Mouse (Mus musculus): ENCODE data around the gene Olfr91. TPM values are rescaled to one million over a fixed set of nuclear protein-coding genes. Genes with fewer than 3 reads are reported as not detected.

Gene Olfr91
- polyA plus RNA-seq, 1 experiment from 2014 or later = not detected

DNA sequence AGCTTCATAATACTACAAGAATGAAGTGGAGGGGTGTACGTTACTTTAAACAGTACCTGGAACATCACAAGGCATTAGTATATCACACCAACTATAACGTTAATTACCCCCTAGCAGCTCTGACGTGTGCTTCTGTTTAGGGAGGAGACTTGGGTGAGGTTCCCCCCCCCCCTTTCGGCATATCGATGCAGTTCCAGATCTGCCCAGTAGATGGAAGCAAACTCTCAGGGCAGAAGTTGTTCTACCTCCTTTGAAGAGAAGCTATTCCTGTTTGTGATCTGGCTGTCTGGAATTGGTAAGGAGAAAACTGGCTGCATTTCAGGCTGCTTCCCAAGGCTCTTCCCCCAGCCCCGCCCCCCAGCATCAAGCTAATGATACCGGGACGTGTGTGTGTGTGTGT lies 14.8 kb downstream of the Olfr91 start:
- H3K4me1 ChIP-seq (ENCODE audit: control insufficient read depth, insufficient read depth, low read length) = no peaks in the 10 kb centered on the region
- DNase-seq (ENCODE audit: low spot score) (peak; percentile 85), ATAC-seq (replicated peaks; ENCODE audit: insufficient number of reproducible peaks, low FRiP score, low TSS enrichment, low read depth) (peak; percentile 55; the same call in 1 of the 2 replicates)
- no peaks in the 10 kb centered on the region for H3K36me3 ChIP-seq (replicated peaks; ENCODE audit: control insufficient read depth, insufficient read depth, low read depth, low read length)
- H3K4me3 ChIP-seq (ENCODE audit: low read depth, low read length) = no peak overlapping the region
- H3K27ac ChIP-seq (replicated peaks; ENCODE audit: low read depth, low read length) = no peak overlapping the region
- no peak overlapping the region for H3K4me2 ChIP-seq (ENCODE audit: low read depth, low read length)
- WGBS = 7% methylated on average over 7 of the region's 8 CpGs
- no peaks in the 10 kb centered on the region for H3K9me3 ChIP-seq (replicated peaks; ENCODE audit: control insufficient read depth, low read length)
- H3K27me3 ChIP-seq (ENCODE audit: control insufficient read depth, insufficient read depth, low read length) = no peaks in the 10 kb centered on the region
- H3K9ac ChIP-seq (replicated peaks; ENCODE audit: low read length) = no peak overlapping the region

DNA sequence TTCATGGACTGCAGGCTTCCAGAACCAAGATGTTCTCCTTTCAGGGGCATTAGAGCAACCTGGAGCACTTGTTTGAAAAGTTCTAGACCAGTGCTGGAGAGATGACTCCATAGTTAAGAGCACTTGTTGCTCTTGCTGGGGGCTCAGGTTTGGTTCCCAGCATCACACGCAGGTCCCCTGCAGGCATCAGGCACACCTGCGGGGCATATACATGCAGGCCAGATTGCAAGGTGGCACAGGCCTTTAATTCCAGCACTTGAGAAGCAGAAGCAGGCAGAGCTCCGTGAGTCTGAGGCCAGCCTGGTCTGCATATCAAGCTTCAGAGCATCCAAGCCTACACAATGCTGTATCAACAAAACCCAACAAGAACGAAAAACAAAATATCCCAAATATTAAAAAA lies 16.4 kb downstream of the Olfr91 start:
- no peak for ATAC-seq (replicated peaks; ENCODE audit: insufficient number of reproducible peaks, low FRiP score, low TSS enrichment, low read depth)
- DNase-seq (ENCODE audit: low spot score) = no peak
- Histone ChIP-seq H3K9ac (replicated peaks; ENCODE audit: low read length) (no peak overlapping the region), H3K27me3 (ENCODE audit: control insufficient read depth, insufficient read depth, low read length) (no peaks in the 10 kb centered on the region), H3K4me2 (ENCODE audit: low read depth, low read length) (no peak overlapping the region), H3K27ac (replicated peaks; ENCODE audit: low read depth, low read length) (no peak overlapping the region), H3K4me3 (ENCODE audit: low read depth, low read length) (no peak overlapping the region), H3K36me3 (replicated peaks; ENCODE audit: control insufficient read depth, insufficient read depth, low read depth, low read length) (no peaks in the 10 kb centered on the region), H3K9me3 (replicated peaks; ENCODE audit: control insufficient read depth, low read length) (no peaks in the 10 kb centered on the region), H3K4me1 (ENCODE audit: control insufficient read depth, insufficient read depth, low read length) (no peaks in the 10 kb centered on the region)
- 90% methylated on average over 4 of the region's 4 CpGs for WGBS

DNA sequence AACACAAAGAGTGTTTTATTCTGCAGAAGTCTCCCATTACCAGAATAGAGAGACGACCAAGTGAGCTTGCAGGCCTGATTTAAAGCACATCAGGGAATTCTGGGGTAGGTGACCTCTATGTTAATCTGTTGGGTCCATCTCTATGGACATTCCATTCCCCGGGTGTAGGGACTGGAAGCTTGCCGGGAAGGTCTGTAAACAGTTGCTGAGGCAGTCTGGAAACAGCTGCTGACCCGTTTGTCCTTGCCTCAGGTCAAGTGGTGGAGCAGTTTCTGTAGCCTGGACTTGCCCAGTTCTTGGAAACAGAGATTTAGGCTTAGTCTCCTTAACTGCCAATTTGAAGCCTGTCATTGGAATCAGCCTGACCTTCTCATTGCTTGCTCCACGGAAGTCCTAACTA lies 18.0 kb downstream of the Olfr91 start:
- no peak overlapping the region for H3K4me2 ChIP-seq (ENCODE audit: low read depth, low read length)
- no peaks in the 10 kb centered on the region for H3K4me1 ChIP-seq (ENCODE audit: control insufficient read depth, insufficient read depth, low read length)
- H3K4me3 ChIP-seq (ENCODE audit: low read depth, low read length) = no peak overlapping the region
- no peak overlapping the region for H3K9ac ChIP-seq (replicated peaks; ENCODE audit: low read length)
- no peak overlapping the region for H3K27ac ChIP-seq (replicated peaks; ENCODE audit: low read depth, low read length)
- no peaks in the 10 kb centered on the region for H3K36me3 ChIP-seq (replicated peaks; ENCODE audit: control insufficient read depth, insufficient read depth, low read depth, low read length)
- whole genome bisulfite sequencing = 9% methylated on average over 5 of the region's 5 CpGs
- H3K9me3 ChIP-seq (replicated peaks; ENCODE audit: control insufficient read depth, low read length) = no peaks in the 10 kb centered on the region
- DNase-seq (ENCODE audit: low spot score) (no peak), ATAC-seq (replicated peaks; ENCODE audit: insufficient number of reproducible peaks, low FRiP score, low TSS enrichment, low read depth) (no peak)
- H3K27me3 ChIP-seq (ENCODE audit: control insufficient read depth, insufficient read depth, low read length) = no peaks in the 10 kb centered on the region

DNA sequence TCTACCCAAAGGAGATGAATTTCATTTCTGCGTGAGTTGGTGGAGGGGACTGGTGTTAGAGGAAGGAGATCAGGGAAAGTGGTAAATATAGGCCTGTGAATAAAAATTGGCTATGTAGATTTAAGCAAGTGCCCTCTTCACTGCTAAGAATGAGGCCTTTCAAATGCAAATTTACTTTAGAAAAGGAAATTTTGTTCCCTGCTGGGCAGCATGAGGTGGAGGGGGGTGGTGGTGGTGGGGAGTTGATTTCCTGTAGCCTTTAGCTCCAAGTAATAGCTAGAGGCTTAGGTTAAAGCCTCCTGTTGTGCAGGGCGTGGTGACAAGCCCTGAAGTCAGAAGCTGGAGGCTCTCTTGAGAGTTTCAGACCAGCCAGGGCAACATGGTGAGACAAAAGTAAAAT lies 19.1 kb downstream of the Olfr91 start:
- DNase-seq (ENCODE audit: low spot score) (peak; percentile 23), ATAC-seq (replicated peaks; ENCODE audit: insufficient number of reproducible peaks, low FRiP score, low TSS enrichment, low read depth) (no peak)
- Histone ChIP-seq H3K9ac (replicated peaks; ENCODE audit: low read length) (no peak overlapping the region), H3K36me3 (replicated peaks; ENCODE audit: control insufficient read depth, insufficient read depth, low read depth, low read length) (peaks cover 2% of the 10 kb centered on the region; the same call in 1 of the 2 replicates), H3K4me3 (ENCODE audit: low read depth, low read length) (no peak overlapping the region), H3K9me3 (replicated peaks; ENCODE audit: control insufficient read depth, low read length) (no peaks in the 10 kb centered on the region), H3K4me2 (ENCODE audit: low read depth, low read length) (no peak overlapping the region), H3K27me3 (ENCODE audit: control insufficient read depth, insufficient read depth, low read length) (no peaks in the 10 kb centered on the region), H3K4me1 (ENCODE audit: control insufficient read depth, insufficient read depth, low read length) (no peaks in the 10 kb centered on the region), H3K27ac (replicated peaks; ENCODE audit: low read depth, low read length) (no peak overlapping the region)
- 9% methylated on average over 2 of the region's 2 CpGs for WGBS

DNA sequence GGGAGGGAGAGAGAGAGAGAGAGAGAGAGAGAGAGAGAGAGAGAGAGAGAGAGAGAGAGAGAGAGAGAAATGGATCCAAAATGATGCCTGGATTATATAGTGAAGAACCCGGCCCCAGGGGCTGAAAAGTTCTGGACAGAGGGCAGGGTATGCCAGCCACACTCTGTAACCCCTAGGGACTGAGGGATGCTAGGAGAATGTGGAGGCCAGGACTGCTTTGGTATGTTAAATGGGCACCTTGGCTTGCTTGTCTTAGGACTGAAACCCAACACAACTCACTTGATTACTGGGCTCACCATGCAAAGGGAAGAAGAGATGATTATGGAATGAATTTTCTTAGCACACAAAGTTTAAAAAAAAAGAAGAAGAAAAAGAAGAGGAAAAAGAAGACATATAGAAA lies 19.9 kb downstream of the Olfr91 start:
- H3K9me3 ChIP-seq (replicated peaks; ENCODE audit: control insufficient read depth, low read length) = no peaks in the 10 kb centered on the region
- DNase-seq (ENCODE audit: low spot score) (no peak), ATAC-seq (replicated peaks; ENCODE audit: insufficient number of reproducible peaks, low FRiP score, low TSS enrichment, low read depth) (no peak)
- no peak overlapping the region for H3K4me3 ChIP-seq (ENCODE audit: low read depth, low read length)
- H3K36me3 ChIP-seq (replicated peaks; ENCODE audit: control insufficient read depth, insufficient read depth, low read depth, low read length) = peaks cover 3% of the 10 kb centered on the region; the same call in 1 of the 2 replicates
- no peaks in the 10 kb centered on the region for H3K27me3 ChIP-seq (ENCODE audit: control insufficient read depth, insufficient read depth, low read length)
- H3K9ac ChIP-seq (replicated peaks; ENCODE audit: low read length) = no peak overlapping the region
- H3K4me2 ChIP-seq (ENCODE audit: low read depth, low read length) = no peak overlapping the region
- H3K4me1 ChIP-seq (ENCODE audit: control insufficient read depth, insufficient read depth, low read length) = no peaks in the 10 kb centered on the region
- WGBS = 8% methylated on average over 1 of the region's 1 CpGs
- H3K27ac ChIP-seq (replicated peaks; ENCODE audit: low read depth, low read length) = no peak overlapping the region

DNA sequence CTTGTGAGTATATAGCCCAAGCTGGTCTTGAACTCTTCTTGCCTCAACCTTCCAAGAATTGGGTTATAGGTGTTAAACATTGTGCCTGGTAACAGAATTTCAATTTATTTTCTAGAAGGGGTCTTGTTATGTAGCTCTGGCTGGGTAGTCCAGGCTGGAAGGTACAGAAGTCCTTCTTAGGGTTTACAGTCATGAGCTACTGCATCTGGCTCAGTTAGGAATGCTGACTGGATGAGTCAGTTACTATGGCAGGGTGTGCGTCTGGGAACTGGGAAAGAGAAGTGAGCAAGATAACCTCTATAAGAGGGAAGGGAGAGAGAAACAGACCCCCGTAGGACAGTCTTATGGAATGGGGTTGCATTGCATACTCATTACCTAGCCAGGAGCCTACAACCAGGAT lies 22.3 kb downstream of the Olfr91 start:
- Histone ChIP-seq H3K4me2 (ENCODE audit: low read depth, low read length) (no peak overlapping the region), H3K4me1 (ENCODE audit: control insufficient read depth, insufficient read depth, low read length) (no peaks in the 10 kb centered on the region), H3K27me3 (ENCODE audit: control insufficient read depth, insufficient read depth, low read length) (no peaks in the 10 kb centered on the region), H3K36me3 (replicated peaks; ENCODE audit: control insufficient read depth, insufficient read depth, low read depth, low read length) (peaks cover 6% of the 10 kb centered on the region), H3K4me3 (ENCODE audit: low read depth, low read length) (no peak overlapping the region), H3K9me3 (replicated peaks; ENCODE audit: control insufficient read depth, low read length) (no peaks in the 10 kb centered on the region), H3K9ac (replicated peaks; ENCODE audit: low read length) (no peak overlapping the region), H3K27ac (replicated peaks; ENCODE audit: low read depth, low read length) (no peak overlapping the region)
- ATAC-seq (replicated peaks; ENCODE audit: insufficient number of reproducible peaks, low FRiP score, low TSS enrichment, low read depth) = no peak
- WGBS = 89% methylated on average over 2 of the region's 2 CpGs
- DNase-seq (ENCODE audit: low spot score) = no peak

DNA sequence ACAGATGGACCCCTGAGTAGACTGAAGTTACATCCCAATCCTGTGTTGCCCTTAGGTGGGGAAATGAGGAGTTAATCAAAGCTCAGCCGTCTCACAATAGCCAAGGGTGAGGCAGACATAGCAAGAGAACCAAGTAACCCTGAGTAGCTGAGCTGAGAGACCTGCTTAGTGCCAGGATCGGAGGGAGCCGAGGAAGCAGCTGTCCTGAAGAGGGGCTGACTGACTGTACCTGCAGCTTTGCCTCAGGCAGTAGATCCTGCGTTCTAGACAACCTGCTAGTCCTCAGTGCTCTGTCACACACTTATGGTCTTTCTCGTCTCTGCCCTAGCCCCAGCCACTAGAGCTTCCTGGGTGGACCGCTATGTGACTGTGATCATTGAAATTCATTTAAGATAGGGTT lies 22.9 kb downstream of the Olfr91 start:
- H3K27me3 ChIP-seq (ENCODE audit: control insufficient read depth, insufficient read depth, low read length) = no peaks in the 10 kb centered on the region
- H3K27ac ChIP-seq (replicated peaks; ENCODE audit: low read depth, low read length) = no peak overlapping the region
- ATAC-seq (replicated peaks; ENCODE audit: insufficient number of reproducible peaks, low FRiP score, low TSS enrichment, low read depth) = no peak
- no peaks in the 10 kb centered on the region for H3K9me3 ChIP-seq (replicated peaks; ENCODE audit: control insufficient read depth, low read length)
- H3K4me3 ChIP-seq (ENCODE audit: low read depth, low read length) = no peak overlapping the region
- H3K4me1 ChIP-seq (ENCODE audit: control insufficient read depth, insufficient read depth, low read length) = no peaks in the 10 kb centered on the region
- peaks cover 6% of the 10 kb centered on the region for H3K36me3 ChIP-seq (replicated peaks; ENCODE audit: control insufficient read depth, insufficient read depth, low read depth, low read length)
- H3K4me2 ChIP-seq (ENCODE audit: low read depth, low read length) = no peak overlapping the region
- WGBS = 89% methylated on average over 6 of the region's 6 CpGs
- DNase-seq (ENCODE audit: low spot score) = no peak
- H3K9ac ChIP-seq (replicated peaks; ENCODE audit: low read length) = no peak overlapping the region

DNA sequence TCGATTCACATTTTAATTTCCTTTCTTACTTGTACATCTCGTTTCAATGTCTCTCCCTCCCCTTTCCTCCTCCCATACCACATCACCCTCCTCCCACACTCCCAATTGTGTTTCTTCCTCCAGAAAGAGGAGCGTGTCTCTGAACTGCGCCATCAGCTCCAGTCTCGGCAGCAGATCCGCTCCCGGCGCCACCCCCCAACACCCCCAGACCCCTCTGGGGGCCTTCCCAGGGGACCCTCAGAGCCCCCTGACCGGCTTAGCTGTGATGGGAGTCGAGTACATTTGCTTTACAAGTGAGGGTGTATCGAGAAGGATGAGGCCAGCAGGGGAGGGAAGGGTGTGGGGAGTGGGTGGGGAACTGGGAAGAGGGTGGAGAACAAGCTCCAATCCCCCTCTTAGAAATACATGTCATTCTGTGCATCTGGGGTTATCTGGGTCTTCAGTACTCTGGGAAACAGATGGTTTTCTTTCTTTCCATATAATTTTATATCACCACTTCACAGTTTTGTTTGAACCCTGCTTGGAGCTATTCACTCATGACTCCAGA lies 25.3 kb downstream of the Olfr91 start:
- WGBS = 66% methylated on average over 11 of the region's 11 CpGs
- ATAC-seq (replicated peaks; ENCODE audit: insufficient number of reproducible peaks, low FRiP score, low TSS enrichment, low read depth) = no peak
- peaks cover 6% of the 10 kb centered on the region for H3K36me3 ChIP-seq (replicated peaks; ENCODE audit: control insufficient read depth, insufficient read depth, low read depth, low read length)
- no peaks in the 10 kb centered on the region for H3K4me1 ChIP-seq (ENCODE audit: control insufficient read depth, insufficient read depth, low read length)
- no peak for DNase-seq (ENCODE audit: low spot score)
- no peak overlapping the region for H3K4me3 ChIP-seq (ENCODE audit: low read depth, low read length)
- no peak overlapping the region for H3K4me2 ChIP-seq (ENCODE audit: low read depth, low read length)
- H3K9me3 ChIP-seq (replicated peaks; ENCODE audit: control insufficient read depth, low read length) = no peaks in the 10 kb centered on the region
- H3K27ac ChIP-seq (replicated peaks; ENCODE audit: low read depth, low read length) = no peak overlapping the region
- no peak overlapping the region for H3K9ac ChIP-seq (replicated peaks; ENCODE audit: low read length)
- H3K27me3 ChIP-seq (ENCODE audit: control insufficient read depth, insufficient read depth, low read length) = no peaks in the 10 kb centered on the region
